Mouse (Mus musculus) heart, embryonic 15.5 days (tissue): Measurements from ENCODE around the gene Fam122a. TPM values are rescaled to one million over a fixed set of nuclear protein-coding genes. Genes with fewer than 3 reads are reported as not detected.

Source experiments
- ATAC-seq: fragments of 200-750 bp; cut with Nextera tagmentation; replicated peaks from 2 replicates; pipeline ENCODE4 v1.8.0; 2017; ENCODE audit warnings: low read depth, moderate TSS enrichment; ENCODE audit not compliant: insufficient number of reproducible peaks, insufficient read depth, low FRiP score
- H3K27ac ChIP-seq: fragments of 300-500 bp; sonication (generic); 2 replicates; pipeline ENCODE4 v1.5.1; 2015; ENCODE audit warnings: mild to moderate bottlenecking, inconsistent platforms
- H3K27me3 ChIP-seq: fragments of 300-500 bp; sonication (generic); 2 replicates; pipeline ENCODE4 v1.6.1; 2015; ENCODE audit warnings: inconsistent platforms
- H3K36me3 ChIP-seq: fragments of 300-500 bp; sonication (generic); 2 replicates; pipeline ENCODE4 v1.6.1; 2015; ENCODE audit warnings: mild to moderate bottlenecking, inconsistent platforms
- H3K4me1 ChIP-seq: fragments of 300-500 bp; sonication (generic); replicated peaks from 2 replicates; pipeline ENCODE4 v1.6.1; 2015; ENCODE audit warnings: inconsistent platforms
- H3K4me2 ChIP-seq: fragments of 300-500 bp; sonication (generic); 2 replicates; pipeline ENCODE4 v1.6.1; 2015; ENCODE audit warnings: inconsistent platforms, mild to moderate bottlenecking, moderate library complexity
- H3K4me3 ChIP-seq: fragments of 300-500 bp; sonication (generic); 2 replicates; pipeline ENCODE4 v1.5.1; 2015; ENCODE audit warnings: mild to moderate bottlenecking, inconsistent platforms
- H3K9ac ChIP-seq: fragments of 300-500 bp; sonication (generic); 2 replicates; pipeline ENCODE4 v1.6.1; 2015; ENCODE audit warnings: mild to moderate bottlenecking, inconsistent platforms
- H3K9me3 ChIP-seq: fragments of 300-500 bp; sonication (generic); replicated peaks from 2 replicates; pipeline ENCODE4 v1.6.1; 2016; ENCODE audit warnings: inconsistent platforms
- whole genome bisulfite sequencing: fragments of 180-500 bp; shearing (Covaris S2); methylation state at CpG from one replicate; pipeline ENCODE4 v1.1.7; 2015; ENCODE audit warnings: mixed read lengths; 5-methylcytosine and 5-hydroxymethylcytosine counted together
- polyA plus RNA-seq: library from polyadenylated mRNA; unstranded; fragments of >200 nt; fragmentation: Nextera tagmentation; extraction: Ambion mirVana; gene quantifications from 2 replicates; pipeline ENCODE4 v1.2.1, GENCODE M21; 2015

The Fam122a gene
- polyA plus RNA-seq, 1 experiment from 2014 or later, result 43.2 TPM

DNA sequence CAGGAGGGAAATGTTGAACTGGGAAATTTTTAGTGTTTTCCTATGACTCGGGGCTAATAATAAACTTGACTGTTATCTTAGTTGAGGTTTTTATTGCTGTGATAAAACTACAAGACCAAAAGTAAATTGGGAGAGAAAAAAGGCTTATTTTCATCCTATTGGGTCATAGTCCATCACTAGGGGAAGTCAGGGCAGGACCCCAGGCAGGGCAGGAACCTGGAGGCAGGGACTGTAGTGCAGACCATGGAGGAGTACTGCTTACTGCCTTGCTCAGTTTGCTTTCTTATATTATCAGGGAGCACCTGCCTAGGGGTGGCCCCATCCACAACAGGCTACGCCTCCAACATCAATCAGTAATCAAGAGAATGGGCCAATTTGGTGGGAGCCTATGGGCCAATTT, 22.7 kb downstream of the Fam122a start:
- no peak overlapping the region for H3K4me2 ChIP-seq
- no peak overlapping the region for H3K9ac ChIP-seq
- no peak overlapping the region for H3K4me3 ChIP-seq
- H3K27me3 ChIP-seq, result no peaks in the 10 kb centered on the region
- H3K36me3 ChIP-seq, result no peaks in the 10 kb centered on the region
- peaks cover 29% of the 10 kb centered on the region for H3K4me1 ChIP-seq
- 79% methylated on average over 2 of the region's 2 CpGs for WGBS
- no peak for ATAC-seq
- no peaks in the 10 kb centered on the region for H3K9me3 ChIP-seq
- H3K27ac ChIP-seq, result no peak overlapping the region

- no peak overlapping the region for H3K27ac ChIP-seq
- no peaks in the 10 kb centered on the region for H3K36me3 ChIP-seq
- peaks cover 29% of the 10 kb centered on the region for H3K4me1 ChIP-seq
- no peaks in the 10 kb centered on the region for H3K9me3 ChIP-seq
- H3K9ac ChIP-seq, result no peak overlapping the region
- 69% methylated on average over 13 of the region's 13 CpGs for WGBS
- no peaks in the 10 kb centered on the region for H3K27me3 ChIP-seq
- H3K4me3 ChIP-seq, result no peak overlapping the region
- peak overlapping the region; percentile 7; the same call in 1 of the 2 replicates for H3K4me2 ChIP-seq
- no peak for ATAC-seq
Measured at GRCm38 (mm10) chr19:24453379-24453778, 23.8 kb downstream of the Fam122a start.

DNA sequence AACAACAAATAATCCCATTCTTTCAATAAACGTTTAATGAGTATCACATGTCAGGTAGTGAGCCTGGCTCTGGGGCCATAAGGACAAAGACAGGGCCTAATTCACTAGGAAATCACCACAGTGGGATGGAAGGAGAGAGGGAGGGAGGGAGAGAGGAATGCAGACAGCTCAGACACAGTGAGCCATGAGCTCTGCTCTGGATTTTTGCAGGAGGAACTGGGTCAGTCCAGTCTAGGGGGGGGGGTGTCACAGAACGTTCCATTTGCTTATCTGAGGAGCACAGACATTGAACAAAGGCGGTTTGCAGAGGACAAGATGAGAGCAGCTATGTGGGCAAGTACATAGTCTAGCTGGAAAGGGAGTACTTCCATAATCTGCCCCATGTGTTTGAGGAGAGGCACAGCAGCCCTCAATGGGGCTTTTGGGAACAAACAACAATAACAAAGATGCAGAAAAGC, 24.7 kb downstream of the Fam122a start:
- Histone ChIP-seq H3K4me1 (peaks cover 29% of the 10 kb centered on the region), H3K36me3 (no peaks in the 10 kb centered on the region), H3K9ac (no peak overlapping the region), H3K9me3 (no peaks in the 10 kb centered on the region), H3K27me3 (no peaks in the 10 kb centered on the region), H3K4me3 (no peak overlapping the region), H3K4me2 (no peak overlapping the region), H3K27ac (peak overlapping the region; percentile 79)
- peak; percentile 68; the same call in 1 of the 2 replicates for ATAC-seq
- WGBS, result 9% methylated on average over 3 of the region's 3 CpGs

DNA sequence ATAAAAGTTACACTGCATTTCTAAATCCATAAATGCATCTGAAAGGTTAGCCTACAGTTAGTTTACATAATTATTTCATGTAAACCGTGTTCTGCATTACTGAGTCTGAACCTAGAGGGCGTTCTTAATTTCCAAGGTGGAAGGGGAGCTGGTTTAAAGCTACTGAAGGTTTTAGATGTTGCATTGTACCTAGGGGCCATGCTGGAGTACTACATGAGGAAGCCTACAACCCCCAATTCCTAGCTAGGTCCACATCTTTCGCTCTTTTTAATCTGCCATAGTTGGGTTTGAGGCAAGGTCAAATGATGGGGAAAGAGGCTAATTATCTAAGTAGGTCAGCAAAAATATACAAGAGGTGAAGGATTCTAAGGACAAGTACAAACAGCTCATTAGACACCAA, 25.5 kb downstream of the Fam122a start:
- 89% methylated on average over 3 of the region's 3 CpGs for WGBS
- Histone ChIP-seq H3K4me1 (peaks cover 22% of the 10 kb centered on the region), H3K27ac (peak overlapping the region; percentile 79; the same call in 1 of the 2 replicates), H3K27me3 (no peaks in the 10 kb centered on the region), H3K9me3 (no peaks in the 10 kb centered on the region), H3K36me3 (no peaks in the 10 kb centered on the region), H3K4me2 (no peak overlapping the region), H3K9ac (no peak overlapping the region), H3K4me3 (no peak overlapping the region)
- ATAC-seq, result no peak

DNA sequence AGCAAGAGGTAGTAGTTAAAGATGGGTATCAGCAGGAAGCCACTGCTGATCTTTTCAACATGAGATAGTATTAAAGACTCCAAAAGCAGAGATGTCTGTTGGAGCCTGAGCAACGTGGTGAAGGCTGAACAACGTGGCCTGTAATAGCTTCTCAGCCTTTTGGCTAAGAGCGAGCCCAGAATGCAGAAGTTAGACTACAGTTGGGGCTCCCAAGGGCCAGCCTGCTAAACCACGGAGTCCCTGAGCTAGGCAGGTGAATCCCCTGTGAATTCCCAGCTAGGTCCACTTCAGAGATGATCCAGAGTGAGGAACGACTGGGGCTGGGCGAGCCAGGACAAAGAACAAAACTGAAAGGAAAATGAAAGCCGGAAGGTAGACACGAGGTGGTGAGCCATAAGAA, 26.4 kb downstream of the Fam122a start:
- Histone ChIP-seq H3K4me3 (no peak overlapping the region), H3K9ac (no peak overlapping the region), H3K4me1 (peaks cover 14% of the 10 kb centered on the region), H3K36me3 (no peaks in the 10 kb centered on the region), H3K27ac (no peak overlapping the region), H3K9me3 (no peaks in the 10 kb centered on the region), H3K27me3 (no peaks in the 10 kb centered on the region), H3K4me2 (no peak overlapping the region)
- ATAC-seq, result no peak
- WGBS, result 87% methylated on average over 8 of the region's 8 CpGs

GRCm38 (mm10) chr19:24444322-24444721, 32.8 kb downstream of the Fam122a start:
- no peak for ATAC-seq
- Histone ChIP-seq H3K4me3 (no peak overlapping the region), H3K4me1 (peaks cover 12% of the 10 kb centered on the region), H3K4me2 (0 out of 2 replicates have a peak overlapping the region, but pooled peaks have one; percentile 4), H3K9me3 (no peaks in the 10 kb centered on the region), H3K9ac (no peak overlapping the region), H3K27ac (peak overlapping the region; percentile 51), H3K36me3 (no peaks in the 10 kb centered on the region), H3K27me3 (no peaks in the 10 kb centered on the region)
- 56% methylated on average over 3 of the region's 3 CpGs for WGBS

DNA sequence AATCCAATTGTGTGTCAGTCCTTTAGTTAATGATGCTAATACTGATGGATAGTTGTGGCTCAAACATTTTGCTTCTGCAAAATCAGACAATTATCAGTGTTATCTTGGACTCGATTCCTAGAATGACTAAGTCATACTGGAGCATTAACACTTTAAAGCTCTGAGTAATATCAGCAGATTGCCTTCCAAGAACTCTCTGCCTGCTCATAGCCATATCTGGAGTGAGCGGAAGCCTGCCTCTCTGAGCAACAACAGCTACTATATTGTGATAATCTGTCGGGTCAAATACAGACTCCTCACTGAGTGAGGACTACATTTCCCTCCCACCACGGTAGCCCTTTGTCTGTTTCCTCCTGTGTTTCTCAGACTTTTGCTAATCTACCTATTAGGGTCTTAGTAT, 37.4 kb downstream of the Fam122a start:
- Histone ChIP-seq H3K4me3 (no peak overlapping the region), H3K4me1 (peaks cover 12% of the 10 kb centered on the region), H3K36me3 (no peaks in the 10 kb centered on the region), H3K27me3 (no peaks in the 10 kb centered on the region), H3K27ac (no peak overlapping the region), H3K9ac (no peak overlapping the region), H3K4me2 (no peak overlapping the region), H3K9me3 (no peaks in the 10 kb centered on the region)
- 34% methylated on average over 4 of the region's 4 CpGs for WGBS
- ATAC-seq, result no peak

GRCm38 (mm10) chr19:24434291-24434690, 42.9 kb downstream of the Fam122a start:
- no peak overlapping the region for H3K9ac ChIP-seq
- ATAC-seq, result no peak
- no peak overlapping the region for H3K27ac ChIP-seq
- 56% methylated on average over 6 of the region's 6 CpGs for WGBS
- H3K9me3 ChIP-seq, result no peaks in the 10 kb centered on the region
- H3K4me3 ChIP-seq, result no peak overlapping the region
- peaks cover 8% of the 10 kb centered on the region for H3K4me1 ChIP-seq
- no peaks in the 10 kb centered on the region for H3K27me3 ChIP-seq
- no peaks in the 10 kb centered on the region for H3K36me3 ChIP-seq
- no peak overlapping the region for H3K4me2 ChIP-seq

GRCm38 (mm10) chr19:24432447-24432846, 44.7 kb downstream of the Fam122a start:
- no peak overlapping the region for H3K9ac ChIP-seq
- WGBS, result 70% methylated on average over 5 of the region's 5 CpGs
- no peak overlapping the region for H3K4me3 ChIP-seq
- no peak for ATAC-seq
- H3K27me3 ChIP-seq, result no peaks in the 10 kb centered on the region
- H3K4me1 ChIP-seq, result peaks cover 8% of the 10 kb centered on the region
- H3K27ac ChIP-seq, result no peak overlapping the region
- H3K4me2 ChIP-seq, result no peak overlapping the region
- no peaks in the 10 kb centered on the region for H3K9me3 ChIP-seq
- no peaks in the 10 kb centered on the region for H3K36me3 ChIP-seq

- H3K4me3 ChIP-seq, result no peak overlapping the region
- no peak for ATAC-seq
- no peaks in the 10 kb centered on the region for H3K27me3 ChIP-seq
Measured at GRCm38 (mm10) chr19:24431381-24431780, 45.8 kb downstream of the Fam122a start.

GRCm38 (mm10) chr19:24428011-24428410, 49.1 kb downstream of the Fam122a start:
- no peak overlapping the region for H3K27ac ChIP-seq
- WGBS, result 94% methylated on average over 3 of the region's 3 CpGs
- no peak for ATAC-seq
- H3K4me2 ChIP-seq, result no peak overlapping the region
- no peak overlapping the region for H3K9ac ChIP-seq
- H3K4me3 ChIP-seq, result no peak overlapping the region
- H3K4me1 ChIP-seq, result peaks cover 11% of the 10 kb centered on the region
- H3K36me3 ChIP-seq, result no peaks in the 10 kb centered on the region
- H3K27me3 ChIP-seq, result no peaks in the 10 kb centered on the region
- no peaks in the 10 kb centered on the region for H3K9me3 ChIP-seq

More at GRCm38 (mm10) chr19:24431381-24431780, 45.8 kb downstream of the Fam122a start:
- H3K36me3 ChIP-seq, result no peaks in the 10 kb centered on the region
- no peaks in the 10 kb centered on the region for H3K9me3 ChIP-seq
- H3K9ac ChIP-seq, result no peak overlapping the region
- 89% methylated on average over 2 of the region's 2 CpGs for whole genome bisulfite sequencing
- H3K27ac ChIP-seq, result no peak overlapping the region
- peaks cover 17% of the 10 kb centered on the region for H3K4me1 ChIP-seq
- no peak overlapping the region for H3K4me2 ChIP-seq

DNA sequence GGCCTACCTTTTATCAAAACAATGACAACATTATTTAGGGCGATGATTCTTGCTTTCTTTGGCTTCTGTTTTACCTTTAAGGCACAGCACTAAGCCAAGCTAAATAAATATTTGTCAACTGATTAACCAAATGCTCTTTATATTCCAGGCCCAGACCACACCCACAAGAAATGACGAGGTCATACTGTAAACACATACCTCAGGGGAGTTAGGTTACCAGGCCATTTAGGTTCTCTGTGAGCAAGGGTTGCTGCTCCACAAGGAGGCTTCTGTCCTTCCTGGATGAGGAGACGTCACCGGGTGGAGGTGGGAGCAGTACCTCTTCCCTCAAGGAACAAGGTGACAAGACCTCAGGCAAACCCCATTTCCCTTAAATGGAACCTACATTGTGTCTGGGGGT, 49.9 kb downstream of the Fam122a start:
- Histone ChIP-seq H3K4me3 (no peak overlapping the region), H3K27me3 (no peaks in the 10 kb centered on the region), H3K4me1 (peaks cover 11% of the 10 kb centered on the region), H3K36me3 (no peaks in the 10 kb centered on the region), H3K9me3 (no peaks in the 10 kb centered on the region), H3K9ac (no peak overlapping the region), H3K4me2 (no peak overlapping the region), H3K27ac (peak overlapping the region; percentile 81)
- WGBS, result 54% methylated on average over 4 of the region's 4 CpGs
- no peak for ATAC-seq
